Mouse (Mus musculus) frontal cortex, postnatal 25 days (tissue): ENCODE measurements around the gene Ppp1r27.
"Not testable (repeated sequence)": the region's sequence is repeated elsewhere in the genome, so short reads cannot be mapped to it uniquely, and the experiment has no call there.

Experiments
- DNase-seq, 2 experiments: peaks; one replicate each; pipeline ENCODE4 v3.0.0; 2022; ENCODE audit warnings: low spot score in 2 of 2

The Ppp1r27 gene

GRCm38 (mm10) chr11:120550810-120551440 lies at the start of gene Ppp1r27:
TSS of gene Ppp1r27 (minus strand) at chr11:120551132.
- no peak for DNase-seq

GRCm38 (mm10) chr11:120600716-120601115 lies 49.8 kb upstream of the Ppp1r27 start:
- no peak for DNase-seq

GRCm38 (mm10) chr11:120598990-120599549 lies 48.1 kb upstream of the Ppp1r27 start:
- no peak for DNase-seq

GRCm38 (mm10) chr11:120598283-120598989 lies 47.5 kb upstream of the Ppp1r27 start, which contains the start of the genes Alyref and Anapc11:
TSS of gene Alyref (minus strand) at chr11:120598365.
TSS of gene Anapc11 (plus strand) at chr11:120598421.
- DNase-seq, result peak; percentile 75 to 81

- peak in 1 of 2 experiments; percentile 4 for DNase-seq
Observed at GRCm38 (mm10) chr11:120597240-120598235, 46.6 kb upstream of the Ppp1r27 start.

GRCm38 (mm10) chr11:120588531-120588930 lies 37.6 kb upstream of the Ppp1r27 start:
- no peak for DNase-seq

- no peak for DNase-seq
Observed at GRCm38 (mm10) chr11:120583937-120584336, 33.0 kb upstream of the Ppp1r27 start.

- not testable (repeated sequence) for DNase-seq
Observed at GRCm38 (mm10) chr11:120582982-120583293, 32.0 kb upstream of the Ppp1r27 start.

- no peak for DNase-seq
Observed at GRCm38 (mm10) chr11:120582268-120582981, 31.5 kb upstream of the Ppp1r27 start.

GRCm38 (mm10) chr11:120581490-120582267 lies 30.7 kb upstream of the Ppp1r27 start, which contains the start of gene Arhgdia:
TSS of gene Arhgdia (minus strand) at chr11:120581624.
- peak; percentile 81 to 83 for DNase-seq

- DNase-seq, result no peak
Observed at GRCm38 (mm10) chr11:120580871-120581331, 30.0 kb upstream of the Ppp1r27 start.

GRCm38 (mm10) chr11:120580190-120580589 lies 29.3 kb upstream of the Ppp1r27 start:
- no peak for DNase-seq

- peak; percentile 63 to 64 for DNase-seq
Observed at GRCm38 (mm10) chr11:120579316-120580107, 28.6 kb upstream of the Ppp1r27 start.

GRCm38 (mm10) chr11:120578694-120579243 lies 27.8 kb upstream of the Ppp1r27 start:
- no peak for DNase-seq

- DNase-seq, result no peak
Observed at GRCm38 (mm10) chr11:120578024-120578693, 27.2 kb upstream of the Ppp1r27 start.

GRCm38 (mm10) chr11:120577211-120578023 lies 26.5 kb upstream of the Ppp1r27 start:
- no peak for DNase-seq

- DNase-seq, result no peak
Observed at GRCm38 (mm10) chr11:120576365-120576981, 25.5 kb upstream of the Ppp1r27 start.
